Mouse (Mus musculus): ENCODE measurements around the gene Dnmt3a. TPM values are rescaled to one million over a fixed set of nuclear protein-coding genes. Genes with fewer than 3 reads are reported as not detected.

Gene Dnmt3a
- 19.2 and 24.2 TPM in 2 replicates for total RNA-seq (2017)

DNA sequence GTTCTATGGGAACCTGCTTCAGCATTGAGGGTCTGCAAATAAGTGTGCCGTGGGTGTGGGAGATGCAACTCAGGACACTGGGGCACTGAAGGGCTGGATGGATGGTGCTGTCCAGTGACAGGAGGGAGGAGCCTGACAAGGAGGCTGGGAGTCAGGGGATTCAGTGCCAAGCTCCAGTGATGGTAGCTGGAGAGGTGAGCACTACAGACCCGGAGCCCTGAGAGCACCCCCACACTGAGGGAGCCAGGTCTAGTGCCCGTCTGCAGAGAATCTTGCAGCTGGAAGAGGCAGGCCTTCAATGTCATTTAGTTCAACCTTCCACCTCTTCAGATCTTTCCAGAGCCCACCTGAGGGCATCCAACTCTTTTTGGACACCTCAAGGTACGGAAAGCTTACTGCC is at the start of gene Dnmt3a:
TSS of gene Dnmt3a (plus strand) at position 156 of the 400 bp plus-strand sequence.
- ATAC-seq (ENCODE audit: extremely low read depth, insufficient number of reproducible peaks, low FRiP score, poor library complexity, severe bottlenecking) = no peak

DNA sequence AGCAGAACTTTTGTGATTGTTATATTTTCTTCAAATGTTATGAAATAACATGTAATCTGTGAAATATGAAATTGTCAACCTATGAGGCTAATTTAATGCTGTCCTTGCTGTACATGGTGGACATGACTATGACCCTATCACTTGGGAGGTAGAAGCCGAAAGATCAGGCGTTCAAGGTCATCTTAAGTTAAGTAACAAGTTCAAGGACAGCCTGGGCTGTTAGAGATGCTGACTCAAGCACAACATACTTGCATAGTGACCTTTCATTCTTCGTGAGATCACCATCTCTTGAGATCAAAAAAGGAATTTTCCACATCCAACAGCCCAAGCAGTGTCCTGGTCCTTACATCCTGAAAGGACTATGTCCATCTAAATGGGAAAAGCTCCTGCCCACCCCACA is 49.6 kb upstream of the Dnmt3a start:
- ATAC-seq (ENCODE audit: extremely low read depth, insufficient number of reproducible peaks, low FRiP score, poor library complexity, severe bottlenecking) = no peak

GRCm38 (mm10) chr12:3758127-3758526 is 47.7 kb upstream of the Dnmt3a start:
- no peak for ATAC-seq (ENCODE audit: extremely low read depth, insufficient number of reproducible peaks, low FRiP score, poor library complexity, severe bottlenecking)

DNA sequence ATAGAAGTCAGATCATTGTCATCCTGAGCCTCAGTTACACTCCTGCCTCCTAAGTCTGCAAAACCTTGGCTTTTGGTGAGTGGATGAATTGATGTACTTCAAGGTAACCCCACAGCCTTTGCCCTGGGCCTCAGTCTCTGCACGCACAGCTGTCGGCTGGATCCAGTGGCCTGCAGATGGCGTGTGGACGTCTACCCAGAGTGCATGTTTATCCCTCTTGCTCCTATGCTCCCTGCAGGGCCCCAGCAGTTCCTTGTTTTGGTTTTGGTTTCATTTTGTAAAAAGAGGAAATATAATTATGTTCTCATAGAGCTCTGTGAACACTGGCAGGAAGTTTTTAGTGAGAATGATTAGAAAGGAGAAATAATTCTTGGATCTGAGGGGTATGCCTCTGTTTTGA is 46.4 kb upstream of the Dnmt3a start:
- peak; percentile 95 for ATAC-seq (ENCODE audit: extremely low read depth, insufficient number of reproducible peaks, low FRiP score, poor library complexity, severe bottlenecking)

DNA sequence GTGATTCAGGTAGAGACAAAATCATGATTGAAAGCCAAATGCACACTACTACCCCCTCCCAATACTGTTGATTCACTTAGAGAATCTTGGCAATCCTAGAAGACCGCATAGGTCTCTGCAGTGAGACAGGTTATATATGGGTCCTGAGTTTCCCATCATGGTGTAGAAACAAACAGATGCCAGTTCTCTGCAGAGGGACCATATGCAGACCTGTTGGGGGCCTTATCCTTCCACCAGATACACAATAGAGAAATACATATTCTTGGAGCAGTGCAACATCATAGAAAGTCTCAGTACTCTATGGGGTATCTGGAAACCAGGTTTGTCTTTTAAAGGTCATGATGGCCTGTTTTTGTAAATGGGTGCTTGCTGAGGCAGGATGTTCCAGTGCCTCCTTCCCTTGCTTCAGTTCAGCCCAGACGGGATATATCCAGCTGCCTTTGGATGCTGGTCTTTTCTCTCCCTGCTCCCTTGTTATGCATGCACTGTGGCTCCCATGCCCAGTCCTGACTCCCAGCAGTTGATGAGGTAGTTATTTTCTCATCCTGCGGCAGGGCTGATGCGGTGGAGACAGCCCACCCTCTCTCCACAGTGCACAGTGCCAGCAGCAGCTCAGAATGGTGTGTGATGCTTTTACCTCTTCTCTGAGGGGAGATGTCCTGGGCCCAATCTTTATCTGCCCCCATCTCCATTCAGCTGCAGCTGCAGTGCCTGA is 44.8 kb upstream of the Dnmt3a start:
- no peak for ATAC-seq (ENCODE audit: extremely low read depth, insufficient number of reproducible peaks, low FRiP score, poor library complexity, severe bottlenecking)

DNA sequence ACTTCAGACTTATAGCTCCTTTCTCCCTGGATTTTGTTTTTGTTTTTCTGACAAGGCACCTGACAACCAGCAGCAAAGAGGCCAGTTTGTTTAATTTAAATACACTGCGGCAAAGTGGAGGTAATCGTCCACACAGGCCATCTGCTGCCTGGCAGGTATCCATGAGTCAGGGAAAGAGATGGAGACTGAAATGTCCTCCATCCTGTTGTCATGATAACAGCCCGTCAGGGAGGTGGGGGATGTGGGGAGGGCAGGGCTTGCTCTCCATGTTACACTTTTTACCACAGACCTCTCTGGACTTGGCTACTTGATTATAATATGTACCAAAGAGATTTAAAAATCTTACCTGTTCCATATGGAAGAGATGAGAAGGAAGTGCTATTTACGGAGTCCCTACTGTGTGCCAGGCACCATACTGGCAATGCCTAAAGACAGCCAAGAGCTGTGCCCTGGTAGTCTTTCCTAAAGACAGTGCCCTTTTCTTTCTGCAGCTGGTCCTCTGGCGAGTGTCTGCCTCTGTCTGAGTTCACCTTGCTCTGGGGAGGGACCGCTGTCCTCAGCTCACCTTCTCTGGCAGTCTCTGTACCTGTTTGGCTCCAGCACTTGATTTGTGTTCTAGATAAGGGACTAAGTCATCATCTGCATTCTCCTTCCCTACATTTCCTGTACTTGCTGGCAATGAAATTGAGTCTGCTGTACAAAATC is 44.1 kb upstream of the Dnmt3a start:
- ATAC-seq (ENCODE audit: extremely low read depth, insufficient number of reproducible peaks, low FRiP score, poor library complexity, severe bottlenecking) = no peak

GRCm38 (mm10) chr12:3764191-3764804 is 41.5 kb upstream of the Dnmt3a start:
- ATAC-seq (ENCODE audit: extremely low read depth, insufficient number of reproducible peaks, low FRiP score, poor library complexity, severe bottlenecking) = no peak

GRCm38 (mm10) chr12:3767360-3767759 is 38.4 kb upstream of the Dnmt3a start:
- no peak for ATAC-seq (ENCODE audit: extremely low read depth, insufficient number of reproducible peaks, low FRiP score, poor library complexity, severe bottlenecking)

DNA sequence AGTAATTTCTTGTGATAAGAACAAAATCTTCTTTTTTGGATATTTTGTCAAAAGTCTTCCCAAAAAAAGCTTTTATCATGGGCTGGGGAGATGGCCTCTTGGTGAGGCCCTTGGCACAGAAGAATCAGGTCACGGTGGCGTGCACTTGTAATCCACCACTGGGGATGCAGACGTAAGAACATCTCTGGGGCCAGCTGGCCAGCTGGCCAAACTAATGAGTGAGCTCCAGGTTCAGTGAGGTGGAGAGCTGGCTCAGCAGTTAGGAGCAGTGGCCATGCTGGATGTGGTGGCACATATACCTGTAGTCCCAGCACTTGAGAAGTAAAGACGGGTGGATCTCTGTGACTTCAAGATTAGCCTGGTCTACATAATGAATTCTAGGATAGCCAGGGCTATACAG is 37.4 kb upstream of the Dnmt3a start:
- ATAC-seq (ENCODE audit: extremely low read depth, insufficient number of reproducible peaks, low FRiP score, poor library complexity, severe bottlenecking) = no peak

DNA sequence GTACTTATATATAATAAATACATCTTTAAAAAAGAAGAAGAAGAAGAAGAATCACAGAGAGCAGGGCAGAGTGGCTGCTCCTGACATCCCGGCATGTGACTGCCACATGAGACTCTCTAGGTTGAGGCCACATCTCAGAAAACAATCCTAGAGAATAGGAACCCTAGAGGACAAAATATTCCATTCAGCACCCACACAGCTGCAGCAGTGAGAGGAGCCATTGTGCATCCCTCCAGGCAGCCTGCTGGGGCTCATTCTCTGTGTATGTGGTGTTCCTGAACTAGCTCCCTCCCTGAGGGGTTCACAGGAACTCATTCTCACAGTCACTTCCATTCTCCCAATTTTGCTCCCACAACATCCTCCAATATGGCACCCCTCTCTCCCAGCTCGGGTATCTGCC is 35.3 kb upstream of the Dnmt3a start:
- no peak for ATAC-seq (ENCODE audit: extremely low read depth, insufficient number of reproducible peaks, low FRiP score, poor library complexity, severe bottlenecking)

DNA sequence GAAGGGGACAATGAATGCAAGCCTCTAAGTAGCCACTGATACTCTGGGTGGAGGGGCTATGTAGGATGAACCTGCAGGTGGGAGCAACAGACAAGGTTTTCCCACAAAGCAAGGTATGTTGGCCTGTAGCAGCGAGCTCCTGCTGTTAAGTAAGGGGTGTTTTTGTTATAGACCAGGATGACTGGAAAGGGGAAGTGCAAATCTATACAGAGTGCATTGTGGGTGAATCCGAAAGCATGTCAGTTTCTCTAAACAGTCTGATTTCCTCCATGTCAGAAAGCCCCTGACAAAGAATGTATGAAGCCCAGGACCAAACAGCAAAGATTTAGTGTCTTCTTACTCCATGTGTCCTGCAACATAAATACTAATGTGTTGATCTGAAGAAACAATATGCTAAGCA is 34.7 kb upstream of the Dnmt3a start:
- peak; percentile 67 for ATAC-seq (ENCODE audit: extremely low read depth, insufficient number of reproducible peaks, low FRiP score, poor library complexity, severe bottlenecking)

DNA sequence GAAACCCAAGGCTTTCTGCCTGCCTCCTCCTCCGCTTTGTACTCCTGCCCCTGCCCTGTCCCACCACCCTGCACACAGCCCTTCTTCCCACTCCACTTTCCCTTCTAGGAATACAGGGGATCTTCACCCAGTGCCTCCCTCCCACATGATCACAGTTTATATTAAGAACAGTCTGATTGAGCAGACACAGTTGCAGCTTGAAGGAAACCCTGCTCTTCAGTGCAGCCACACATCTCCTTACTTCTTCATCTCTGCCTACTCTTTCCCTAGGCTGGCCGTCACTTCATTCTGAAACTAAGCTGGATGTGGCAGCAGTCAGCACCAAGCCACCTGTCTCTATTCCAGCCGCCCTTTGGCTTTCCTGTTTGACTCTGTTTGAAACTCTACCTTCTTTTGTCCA is 32.2 kb upstream of the Dnmt3a start:
- ATAC-seq (ENCODE audit: extremely low read depth, insufficient number of reproducible peaks, low FRiP score, poor library complexity, severe bottlenecking) = no peak

- ATAC-seq (ENCODE audit: extremely low read depth, insufficient number of reproducible peaks, low FRiP score, poor library complexity, severe bottlenecking) = no peak
Measured at GRCm38 (mm10) chr12:3776015-3776414, 29.8 kb upstream of the Dnmt3a start.

- ATAC-seq (ENCODE audit: extremely low read depth, insufficient number of reproducible peaks, low FRiP score, poor library complexity, severe bottlenecking) = no peak
Measured at GRCm38 (mm10) chr12:3777682-3778081, 28.1 kb upstream of the Dnmt3a start.

- no peak for ATAC-seq (ENCODE audit: extremely low read depth, insufficient number of reproducible peaks, low FRiP score, poor library complexity, severe bottlenecking)
Measured at GRCm38 (mm10) chr12:3778286-3778685, 27.5 kb upstream of the Dnmt3a start.

DNA sequence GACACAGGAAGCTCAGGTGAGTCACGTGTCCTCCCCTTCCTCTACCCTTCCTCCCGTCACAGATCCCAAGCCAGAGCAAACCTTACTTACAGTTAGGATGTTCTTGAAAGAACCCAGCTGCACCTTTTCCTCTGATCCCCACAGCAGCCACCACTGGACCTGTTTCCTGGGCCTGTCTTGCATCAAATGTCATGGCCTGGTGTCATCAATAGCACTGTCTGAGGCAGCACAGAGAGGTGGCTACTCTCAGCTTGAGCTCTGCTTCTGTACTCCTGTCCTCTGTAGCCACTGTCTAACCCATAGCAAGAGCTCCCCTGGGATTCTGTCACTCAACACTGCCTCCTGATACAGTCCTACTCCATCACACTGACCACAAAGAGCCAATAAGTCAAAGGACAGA is 26.2 kb upstream of the Dnmt3a start:
- ATAC-seq (ENCODE audit: extremely low read depth, insufficient number of reproducible peaks, low FRiP score, poor library complexity, severe bottlenecking) = no peak

- peak; percentile 53 for ATAC-seq (ENCODE audit: extremely low read depth, insufficient number of reproducible peaks, low FRiP score, poor library complexity, severe bottlenecking)
Measured at GRCm38 (mm10) chr12:3780405-3780891, 25.4 kb upstream of the Dnmt3a start.

GRCm38 (mm10) chr12:3780931-3781471 is 24.8 kb upstream of the Dnmt3a start:
- ATAC-seq (ENCODE audit: extremely low read depth, insufficient number of reproducible peaks, low FRiP score, poor library complexity, severe bottlenecking) = no peak

DNA sequence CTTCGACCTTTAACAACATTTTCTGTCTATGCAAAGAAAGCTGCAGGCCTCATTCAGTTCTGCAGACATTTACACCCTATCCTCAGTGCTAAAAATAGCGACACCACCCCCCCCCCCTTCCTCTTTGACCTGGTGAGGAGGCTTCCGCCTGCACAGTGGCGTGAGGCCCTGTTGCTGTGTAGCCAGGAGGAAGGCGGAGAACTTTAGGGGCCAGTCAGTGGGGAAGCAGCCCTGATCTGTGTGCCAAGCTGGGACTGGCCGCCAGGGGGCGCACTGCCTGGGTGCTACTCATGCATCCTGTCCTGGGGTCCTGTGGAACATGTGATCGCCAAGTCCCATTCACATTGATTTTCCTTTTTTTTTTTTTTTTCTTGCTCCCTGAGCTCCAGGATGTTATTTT is 24.3 kb upstream of the Dnmt3a start:
- ATAC-seq (ENCODE audit: extremely low read depth, insufficient number of reproducible peaks, low FRiP score, poor library complexity, severe bottlenecking) = peak; percentile 94
